ENCODE assay signal across 8 mouse cellular contexts in the genomic region with DNA sequence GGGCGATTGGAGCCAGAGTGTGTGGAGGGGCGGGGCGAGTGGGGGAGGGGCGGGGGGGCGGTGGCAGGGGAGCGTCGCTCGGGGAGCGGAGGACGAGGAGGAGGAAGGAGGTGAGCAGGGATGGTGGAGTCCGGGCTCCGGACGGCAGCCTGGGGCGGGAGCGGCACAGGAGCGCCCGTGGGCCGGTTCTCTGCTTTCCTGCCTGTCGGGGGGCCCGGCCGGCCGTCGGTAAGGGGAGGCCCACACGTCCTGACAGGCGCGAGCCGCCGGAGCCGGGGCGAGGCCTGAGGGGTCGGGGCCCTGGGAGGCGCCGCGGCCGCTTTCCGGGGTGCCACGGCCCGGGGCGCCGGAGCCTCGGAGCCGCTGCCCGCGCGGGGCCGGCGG. TPM values are rescaled to one million over a fixed set of nuclear protein-coding genes. Genes with fewer than 3 reads are reported as not detected.
DNase-seq lines count a peak whose midpoint lies in the region; ATAC-seq and TF ChIP-seq lines count a peak whose summit lies in the region.

No protein-coding gene starts in this region.

- H3K36me3 ChIP-seq in liver, adult 2 months (ENCODE audit: control insufficient read depth, insufficient read depth, low read length) = no peaks in the 10 kb centered on the region
- H3K36me3 ChIP-seq in embryonic facial prominence, embryonic 10.5 days (replicated peaks) = peaks cover 2% of the 10 kb centered on the region; the same call in 1 of the 2 replicates
- no peaks in the 10 kb centered on the region for H3K36me3 ChIP-seq in hindbrain, postnatal 0 days (ENCODE audit: insufficient read depth, low read length)
- H3K36me3 ChIP-seq in neural tube, embryonic 12.5 days = peaks cover 3% of the 10 kb centered on the region; the same call in 1 of the 2 replicates

- H3K4me2 ChIP-seq in hindbrain, postnatal 0 days (ENCODE audit: low read depth, low read length) = peak overlapping the region; percentile 74
- peak overlapping the region; percentile 64 for H3K4me2 ChIP-seq in neural tube, embryonic 12.5 days (replicated peaks)

- peak; percentile 84 for TF ChIP-seq POLR2A in liver, adult 2 months (IDR thresholded peaks at IDR 0.05; ENCODE audit: extremely low read depth, insufficient read depth, low read length)

- 3% methylated on average over 43 of the region's 47 CpGs for WGBS in liver, adult 2 months
- WGBS in embryonic facial prominence, embryonic 10.5 days = 1% methylated on average over 39 of the region's 47 CpGs
- 5% methylated on average over 19 of the region's 47 CpGs for WGBS in hindbrain, postnatal 0 days
- under 1% methylated on average over 26 of the region's 47 CpGs for WGBS in neural tube, embryonic 12.5 days

- ATAC-seq in hindbrain, postnatal 0 days = peak; percentile 67; the same call in 1 of the 2 replicates
- no peak; the same call in none of the 2 replicates for ATAC-seq in neural tube, embryonic 12.5 days (ENCODE audit: low FRiP score, low read depth)

- H3K9ac ChIP-seq in liver, adult 2 months (ENCODE audit: low read depth, low read length) = peak overlapping the region; percentile 86
- peak overlapping the region; percentile 96 for H3K9ac ChIP-seq in hindbrain, postnatal 0 days (replicated peaks; ENCODE audit: low read length)
- peak overlapping the region; percentile 97 for H3K9ac ChIP-seq in neural tube, embryonic 12.5 days

- peak overlapping the region; percentile 62 for H3K27ac ChIP-seq in liver, adult 2 months (replicated peaks; ENCODE audit: insufficient read depth, low read depth, low read length)
- H3K27ac ChIP-seq in embryonic facial prominence, embryonic 10.5 days (replicated peaks) = peak overlapping the region; percentile 98
- peak overlapping the region; percentile 94 for H3K27ac ChIP-seq in hindbrain, postnatal 0 days
- H3K27ac ChIP-seq in neural tube, embryonic 12.5 days = peak overlapping the region; percentile 92

- no peak for TF ChIP-seq CTCF in liver, adult 2 months (IDR thresholded peaks at IDR 0.05; ENCODE audit: low read depth, low read length)
- no peak for TF ChIP-seq CTCF in hindbrain, postnatal 0 days (IDR thresholded peaks at IDR 0.05; ENCODE audit: low read depth)

- H3K9me3 ChIP-seq in embryonic facial prominence, embryonic 10.5 days = no peaks in the 10 kb centered on the region
- H3K9me3 ChIP-seq in hindbrain, postnatal 0 days (ENCODE audit: low read length) = no peaks in the 10 kb centered on the region
- H3K9me3 ChIP-seq in neural tube, embryonic 12.5 days = no peaks in the 10 kb centered on the region

- peaks cover 10% of the 10 kb centered on the region; the same call in 1 of the 2 replicates for H3K79me2 ChIP-seq in liver, adult 2 months (ENCODE audit: control insufficient read depth, insufficient read depth, low read length)

- H3K4me1 ChIP-seq in liver, adult 2 months (ENCODE audit: control insufficient read depth, insufficient read depth, low read length) = peaks cover 5% of the 10 kb centered on the region
- H3K4me1 ChIP-seq in embryonic facial prominence, embryonic 10.5 days = peaks cover 19% of the 10 kb centered on the region
- H3K4me1 ChIP-seq in hindbrain, postnatal 0 days (ENCODE audit: insufficient read depth, low read length) = peaks cover 11% of the 10 kb centered on the region; the same call in 1 of the 2 replicates
- peaks cover 13% of the 10 kb centered on the region; the same call in 1 of the 2 replicates for H3K4me1 ChIP-seq in neural tube, embryonic 12.5 days

- no peak for DNase-seq in liver, adult 2 months (ENCODE audit: extremely low read depth, low read depth, low spot score)
- no peak for DNase-seq in liver
- DNase-seq in embryonic facial prominence, embryonic 10.5 days (ENCODE audit: low spot score) = no peak
- DNase-seq in hindbrain, postnatal 0 days (ENCODE audit: low spot score) = no peak
- no peak for DNase-seq in cerebellum, adult 8-10 months
- no peak for DNase-seq in cerebellum, postnatal 10 days
- DNase-seq in thymus, postnatal 0 days (ENCODE audit: low spot score) = no peak

- H3K4me3 ChIP-seq in liver, adult 2 months (ENCODE audit: insufficient read depth, low read depth, low read length) = peak overlapping the region; percentile 85
- H3K4me3 ChIP-seq in embryonic facial prominence, embryonic 10.5 days = peak overlapping the region; percentile 92
- peak overlapping the region; percentile 97 for H3K4me3 ChIP-seq in hindbrain, postnatal 0 days (ENCODE audit: low read length)
- H3K4me3 ChIP-seq in neural tube, embryonic 12.5 days = peak overlapping the region; percentile 97

- H3K27me3 ChIP-seq in liver, adult 2 months (ENCODE audit: control insufficient read depth, insufficient read depth, low read length) = no peaks in the 10 kb centered on the region
- H3K27me3 ChIP-seq in embryonic facial prominence, embryonic 10.5 days (replicated peaks; ENCODE audit: low read depth, poor library complexity, severe bottlenecking) = no peaks in the 10 kb centered on the region
- H3K27me3 ChIP-seq in hindbrain, postnatal 0 days (ENCODE audit: insufficient read depth, low read length) = no peaks in the 10 kb centered on the region
- no peaks in the 10 kb centered on the region for H3K27me3 ChIP-seq in neural tube, embryonic 12.5 days (replicated peaks)

RNA-seq across cellular contexts. Expression of gene Bbip1, which starts 0.4 kb away (rescaled TPM):
- total RNA-seq in liver, adult 2 months (2014; rRNA removed) = 18.7 and 19.7 TPM in 2 replicates
- polyA plus RNA-seq in liver, adult 2 months (2012; rRNA removed) = 3.0 and 3.8 TPM in 2 replicates
- polyA plus RNA-seq in embryonic facial prominence, embryonic 10.5 days (2016; fragmentation: Nextera tagmentation; extraction: Ambion mirVana) = 86.7 and 89.7 TPM in 2 replicates
- total RNA-seq in hindbrain, postnatal 0 days (2014; rRNA removed) = 43.6 and 53.7 TPM in 2 replicates
- polyA plus RNA-seq in hindbrain, postnatal 0 days (2015; fragmentation: Nextera tagmentation; extraction: Ambion mirVana) = 146 and 166 TPM in 2 replicates
- polyA plus RNA-seq in neural tube, embryonic 12.5 days (2016; fragmentation: Nextera tagmentation; extraction: Ambion mirVana) = 120 and 121 TPM in 2 replicates
- polyA plus RNA-seq in thymus, postnatal 0 days (2015; fragmentation: Nextera tagmentation; extraction: Ambion mirVana) = 136 and 139 TPM in 2 replicates

RNA-seq across cellular contexts. Expression of gene Shoc2, which starts 0.7 kb away (rescaled TPM):
- total RNA-seq in liver, adult 2 months (2014; rRNA removed) = 21.8 and 24.1 TPM in 2 replicates
- polyA plus RNA-seq in liver, adult 2 months (2012; rRNA removed) = 8.5 and 9.7 TPM in 2 replicates
- 62.7 and 65.9 TPM in 2 replicates for polyA plus RNA-seq in embryonic facial prominence, embryonic 10.5 days (2016; fragmentation: Nextera tagmentation; extraction: Ambion mirVana)
- total RNA-seq in hindbrain, postnatal 0 days (2014; rRNA removed) = 66.1 and 69.8 TPM in 2 replicates
- 44.0 and 47.7 TPM in 2 replicates for polyA plus RNA-seq in hindbrain, postnatal 0 days (2015; fragmentation: Nextera tagmentation; extraction: Ambion mirVana)
- 64.9 and 72.0 TPM in 2 replicates for polyA plus RNA-seq in neural tube, embryonic 12.5 days (2016; fragmentation: Nextera tagmentation; extraction: Ambion mirVana)
- 26.1 and 29.8 TPM in 2 replicates for polyA plus RNA-seq in thymus, postnatal 0 days (2015; fragmentation: Nextera tagmentation; extraction: Ambion mirVana)

RNA-seq across cellular contexts. Expression of gene Pdcd4, which starts 52.7 kb away (rescaled TPM):
- 89.5 and 92.5 TPM in 2 replicates for total RNA-seq in liver, adult 2 months (2014; rRNA removed)
- polyA plus RNA-seq in liver, adult 2 months (2012; rRNA removed) = 16.4 and 17.8 TPM in 2 replicates
- polyA plus RNA-seq in embryonic facial prominence, embryonic 10.5 days (2016; fragmentation: Nextera tagmentation; extraction: Ambion mirVana) = 66.5 and 78.8 TPM in 2 replicates
- 10.0 and 13.1 TPM in 2 replicates for total RNA-seq in hindbrain, postnatal 0 days (2014; rRNA removed)
- polyA plus RNA-seq in hindbrain, postnatal 0 days (2015; fragmentation: Nextera tagmentation; extraction: Ambion mirVana) = 83.9 and 90.8 TPM in 2 replicates
- polyA plus RNA-seq in neural tube, embryonic 12.5 days (2016; fragmentation: Nextera tagmentation; extraction: Ambion mirVana) = 84.0 and 86.4 TPM in 2 replicates
- 156 and 182 TPM in 2 replicates for polyA plus RNA-seq in thymus, postnatal 0 days (2015; fragmentation: Nextera tagmentation; extraction: Ambion mirVana)

Comparison
In these comparisons a context has a peak if more than half of its experiments do, and no peak if none do; other contexts are left out.
1. RNA of gene Bbip1, which starts 0.4 kb away (polyA plus RNA-seq): 146 to 166 TPM in hindbrain, postnatal 0 days, 136 to 139 TPM in thymus, postnatal 0 days, 120 to 121 TPM in neural tube, embryonic 12.5 days and 86.7 to 89.7 TPM in embryonic facial prominence, embryonic 10.5 days; 3.0 to 3.8 TPM in liver, adult 2 months; every median in the first group is over 10 times any median in the second.
2. Peak in every context shown above with its lines, with median percentiles within 50 percentile points of each other: H3K27ac ChIP-seq, H3K4me3 ChIP-seq and H3K9ac ChIP-seq.